In the genomic region with DNA sequence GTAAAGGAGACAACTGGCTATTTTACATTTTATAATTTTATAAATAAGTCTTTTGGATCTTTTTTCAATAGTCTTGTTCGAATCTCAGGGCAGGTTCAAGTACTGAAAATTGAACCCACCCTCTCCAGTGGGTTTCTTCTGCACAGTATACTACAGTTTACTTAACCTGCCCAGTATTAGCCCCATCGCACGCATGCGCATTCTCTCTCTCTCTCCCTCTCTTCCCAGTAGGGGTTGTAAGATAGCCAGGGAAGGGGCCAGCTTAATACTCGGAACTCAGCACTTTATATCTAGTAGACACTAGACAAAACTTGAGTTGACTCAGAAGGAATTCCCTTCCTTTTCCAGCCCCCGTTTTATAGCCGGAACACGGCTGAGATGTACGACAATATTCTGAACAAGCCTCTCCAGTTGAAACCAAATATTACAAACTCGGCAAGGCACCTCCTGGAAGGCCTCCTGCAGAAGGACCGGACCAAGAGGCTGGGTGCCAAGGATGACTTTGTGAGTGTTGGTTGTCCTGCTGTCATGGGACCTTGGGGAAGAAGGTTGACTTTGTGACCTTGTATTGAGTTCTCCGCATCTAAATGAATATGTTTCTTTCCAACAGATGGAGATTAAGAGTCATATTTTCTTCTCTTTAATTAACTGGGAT, we compare ENCODE assay signal across 12 mouse cellular contexts.
DNase-seq lines count a peak whose midpoint lies in the region; ATAC-seq and TF ChIP-seq lines count a peak whose summit lies in the region.
"Had no signal": no experiment of that assay in that cellular context is flagged by ENCODE, and none has a peak within 500 bp of the region (broad histone marks: within the 10 kb centered on the region; RNA-seq: fewer than 3 reads in every experiment).

No protein-coding gene starts in this region.

- 0 out of 2 replicates have a peak overlapping the region, but pooled peaks have one; percentile 1 for H3K4me2 ChIP-seq in hindbrain, embryonic 15.5 days
- H3K4me2 ChIP-seq in midbrain, embryonic 16.5 days (ENCODE audit: low read length), result 0 out of 2 replicates have a peak overlapping the region, but pooled peaks have one; percentile 7
- H3K4me2 ChIP-seq in midbrain, embryonic 15.5 days, result no peak overlapping the region
- peak overlapping the region; percentile 92 for H3K4me2 ChIP-seq in stomach, postnatal 0 days (replicated peaks; ENCODE audit: low read depth)

- no peak for TF ChIP-seq CTCF in stomach, postnatal 0 days (IDR thresholded peaks at IDR 0.05; ENCODE audit: low read depth)

- intact Hi-C loops in heart, postnatal 10 days (cut with DNase I), result no loop called here

- no peak overlapping the region for H3K9ac ChIP-seq in hindbrain, embryonic 15.5 days
- no peak overlapping the region for H3K9ac ChIP-seq in midbrain, embryonic 16.5 days (ENCODE audit: low read depth, low read length)
- no peak overlapping the region for H3K9ac ChIP-seq in midbrain, embryonic 15.5 days
- H3K9ac ChIP-seq in stomach, postnatal 0 days (ENCODE audit: low read length), result no peak overlapping the region

- WGBS in hindbrain, embryonic 15.5 days, result 88% methylated on average over 12 of the region's 12 CpGs
- 96% methylated on average over 12 of the region's 12 CpGs for WGBS in hindbrain, embryonic 10.5 days
- WGBS in midbrain, embryonic 16.5 days, result 92% methylated on average over 12 of the region's 12 CpGs
- WGBS in midbrain, embryonic 15.5 days, result 90% methylated on average over 12 of the region's 12 CpGs
- 81% methylated on average over 12 of the region's 12 CpGs for WGBS in stomach, postnatal 0 days

- no peak for TF ChIP-seq EP300 in stomach, postnatal 0 days (optimal IDR thresholded peaks at IDR 0.05)

- DNase-seq in hindbrain, embryonic 10.5 days (ENCODE audit: low spot score), result no peak
- DNase-seq in heart, postnatal 10 days, result peak; percentile 8 to 10
- no peak for DNase-seq in stomach, postnatal 0 days (ENCODE audit: low spot score)
- DNase-seq in layer of hippocampus, adult 9-11 months, result no peak
- DNase-seq: cerebellum, adult 9-11 months; midbrain, embryonic 14.5 days; retina, postnatal 1 day; thymus, postnatal 36 days had no signal

- no peak overlapping the region for H3K4me3 ChIP-seq in hindbrain, embryonic 15.5 days
- H3K4me3 ChIP-seq in hindbrain, embryonic 10.5 days, result no peak overlapping the region
- H3K4me3 ChIP-seq in midbrain, embryonic 16.5 days (ENCODE audit: low read depth, low read length), result no peak overlapping the region
- no peak overlapping the region for H3K4me3 ChIP-seq in midbrain, embryonic 15.5 days
- peak overlapping the region; percentile 28; the same call in 1 of the 2 replicates for H3K4me3 ChIP-seq in stomach, postnatal 0 days (ENCODE audit: low read depth, low read length)

- H3K36me3 ChIP-seq in hindbrain, embryonic 15.5 days, result peaks cover 25% of the 10 kb centered on the region; the same call in 1 of the 2 replicates
- H3K36me3 ChIP-seq in hindbrain, embryonic 10.5 days, result no peaks in the 10 kb centered on the region
- peaks cover 7% of the 10 kb centered on the region for H3K36me3 ChIP-seq in midbrain, embryonic 16.5 days (ENCODE audit: control insufficient read depth, insufficient read depth, low read length)
- H3K36me3 ChIP-seq in midbrain, embryonic 15.5 days (replicated peaks), result 0 out of 2 replicates have a peak, but pooled peaks cover 7% of the 10 kb centered on the region
- peaks cover 21% of the 10 kb centered on the region; the same call in 1 of the 2 replicates for H3K36me3 ChIP-seq in stomach, postnatal 0 days (ENCODE audit: control insufficient read depth, insufficient read depth, low read length)

- peaks cover 16% of the 10 kb centered on the region for H3K4me1 ChIP-seq in hindbrain, embryonic 15.5 days (replicated peaks)
- H3K4me1 ChIP-seq in hindbrain, embryonic 10.5 days (replicated peaks), result peaks cover 11% of the 10 kb centered on the region
- H3K4me1 ChIP-seq in midbrain, embryonic 16.5 days (ENCODE audit: control insufficient read depth, insufficient read depth, low read length), result peaks cover 7% of the 10 kb centered on the region
- H3K4me1 ChIP-seq in midbrain, embryonic 15.5 days, result peaks cover 33% of the 10 kb centered on the region
- H3K4me1 ChIP-seq in stomach, postnatal 0 days (replicated peaks; ENCODE audit: control insufficient read depth, insufficient read depth), result peaks cover 4% of the 10 kb centered on the region; the same call in 1 of the 2 replicates

- no peaks in the 10 kb centered on the region for H3K9me3 ChIP-seq in hindbrain, embryonic 15.5 days
- no peaks in the 10 kb centered on the region for H3K9me3 ChIP-seq in hindbrain, embryonic 10.5 days
- no peaks in the 10 kb centered on the region for H3K9me3 ChIP-seq in midbrain, embryonic 16.5 days (replicated peaks; ENCODE audit: control insufficient read depth, low read length, poor library complexity, severe bottlenecking)
- H3K9me3 ChIP-seq in midbrain, embryonic 15.5 days, result no peaks in the 10 kb centered on the region
- no peaks in the 10 kb centered on the region for H3K9me3 ChIP-seq in stomach, postnatal 0 days (ENCODE audit: control insufficient read depth, low read length)

- H3K27me3 ChIP-seq in hindbrain, embryonic 15.5 days, result no peaks in the 10 kb centered on the region
- H3K27me3 ChIP-seq in hindbrain, embryonic 10.5 days (ENCODE audit: insufficient read depth, poor library complexity, severe bottlenecking), result peaks cover 4% of the 10 kb centered on the region
- no peaks in the 10 kb centered on the region for H3K27me3 ChIP-seq in midbrain, embryonic 16.5 days (ENCODE audit: control insufficient read depth, insufficient read depth, low read depth, low read length)
- H3K27me3 ChIP-seq in midbrain, embryonic 15.5 days (replicated peaks), result 0 out of 2 replicates have a peak, but pooled peaks cover under 1% of the 10 kb centered on the region
- no peaks in the 10 kb centered on the region for H3K27me3 ChIP-seq in stomach, postnatal 0 days (ENCODE audit: control insufficient read depth, insufficient read depth, low read length)

- ATAC-seq in hindbrain, embryonic 15.5 days (ENCODE audit: low FRiP score, low read depth), result no peak
- ATAC-seq in midbrain, embryonic 16.5 days, result no peak
- no peak for ATAC-seq in midbrain, embryonic 15.5 days (replicated peaks)
- no peak for ATAC-seq in stomach, postnatal 0 days (ENCODE audit: low FRiP score, low TSS enrichment)
- no peak for ATAC-seq in megakaryocyte progenitor cell, adult 5-6 weeks (replicated peaks; ENCODE audit: poor library complexity)

- H3K27ac ChIP-seq in hindbrain, embryonic 15.5 days (replicated peaks), result no peak overlapping the region
- H3K27ac ChIP-seq in hindbrain, embryonic 10.5 days, result no peak overlapping the region
- H3K27ac ChIP-seq in midbrain, embryonic 16.5 days (ENCODE audit: low read length), result no peak overlapping the region
- H3K27ac ChIP-seq in midbrain, embryonic 15.5 days, result no peak overlapping the region
- H3K27ac ChIP-seq in stomach, postnatal 0 days (replicated peaks), result no peak overlapping the region

Comparison
In these comparisons a context has a peak if more than half of its experiments do, and no peak if none do; other contexts are left out.
1. DNase-seq: peak in heart, postnatal 10 days (2 of 2); none in hindbrain, embryonic 10.5 days (single experiment), stomach, postnatal 0 days (single experiment) and layer of hippocampus, adult 9-11 months (single experiment).